Mouse (Mus musculus): Measurements from ENCODE around the gene Glra1. TPM values are rescaled to one million over a fixed set of nuclear protein-coding genes. Genes with fewer than 3 reads are reported as not detected.
A peak's percentile ranks its signal among the peaks of the same experiment; 100 is the strongest.

Gene Glra1
- polyA plus RNA-seq, 1 experiment, result 1.3 TPM

DNA sequence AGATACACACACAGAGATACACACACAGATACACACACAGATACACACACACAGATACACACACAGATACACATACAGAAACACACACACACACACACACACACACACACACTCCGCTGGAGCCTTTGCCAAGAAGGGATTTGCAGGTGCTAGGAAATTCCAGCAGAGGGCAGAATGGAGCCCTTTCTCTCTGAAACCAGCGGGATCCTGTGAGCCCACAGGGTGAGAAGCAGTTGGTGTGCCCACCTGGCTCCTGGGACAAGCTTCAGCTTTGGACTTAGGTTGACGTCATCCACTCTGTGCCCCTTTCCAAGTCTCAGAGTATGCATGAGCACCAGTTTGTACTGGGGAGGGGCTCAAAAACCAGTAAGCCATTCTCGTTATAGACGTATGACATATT, 96.6 kb downstream of the Glra1 start:
- TF ChIP-seq POLR2A (IDR thresholded peaks at IDR 0.05; ENCODE audit: borderline replicate concordance, extremely low read depth, insufficient read depth, insufficient read length, poor library complexity, severe bottlenecking) (no peak), CTCF (IDR thresholded peaks at IDR 0.05; ENCODE audit: borderline replicate concordance, extremely low read depth, insufficient read depth, insufficient read length) (peak; percentile 61)
- DNase-seq (ENCODE audit: low read depth), result peak; percentile 50

DNA sequence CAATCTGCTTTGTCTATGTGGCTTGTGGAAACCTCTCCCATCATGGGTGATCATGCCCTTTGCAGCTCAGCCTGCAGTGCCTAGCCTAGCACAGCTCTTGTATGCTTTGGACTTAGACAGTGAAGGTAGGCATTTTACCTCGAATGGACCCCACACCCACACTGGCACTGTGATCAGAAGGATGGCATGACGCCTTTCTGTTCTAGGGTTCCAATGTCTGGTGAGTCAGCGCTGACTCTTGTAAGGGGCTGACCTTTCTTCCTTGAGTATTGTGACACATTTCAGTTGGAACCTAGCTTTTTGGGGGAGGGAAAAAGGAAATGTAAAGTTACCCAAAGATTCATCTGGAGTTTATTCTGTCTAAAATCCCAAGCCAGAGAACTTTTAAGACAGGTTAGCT, 102.5 kb downstream of the Glra1 start:
- TF ChIP-seq CTCF (IDR thresholded peaks at IDR 0.05; ENCODE audit: borderline replicate concordance, extremely low read depth, insufficient read depth, insufficient read length) (no peak), POLR2A (IDR thresholded peaks at IDR 0.05; ENCODE audit: borderline replicate concordance, extremely low read depth, insufficient read depth, insufficient read length, poor library complexity, severe bottlenecking) (no peak)
- DNase-seq (ENCODE audit: low read depth), result no peak

DNA sequence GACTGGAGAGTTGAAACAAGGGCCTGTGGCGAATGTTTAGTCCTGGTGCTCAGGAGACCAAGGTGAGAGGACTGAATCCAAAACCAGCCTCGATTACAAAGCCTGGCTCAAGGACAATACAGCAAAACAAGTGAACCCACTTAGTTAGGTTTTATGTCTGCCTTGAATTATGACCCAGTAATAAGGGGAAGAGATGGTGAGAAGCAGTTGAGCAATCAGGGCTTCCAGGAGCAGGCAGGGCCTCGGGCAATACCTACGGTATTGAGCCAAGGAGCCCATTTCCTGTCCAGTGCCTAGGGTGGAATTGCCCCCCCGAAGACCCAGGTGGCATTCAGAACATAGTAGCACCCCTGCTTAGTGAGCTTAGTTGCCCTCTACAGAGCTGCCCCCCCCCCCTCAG, 105.1 kb downstream of the Glra1 start:
- TF ChIP-seq CTCF (IDR thresholded peaks at IDR 0.05; ENCODE audit: borderline replicate concordance, extremely low read depth, insufficient read depth, insufficient read length), result no peak
- no peak for TF ChIP-seq POLR2A (IDR thresholded peaks at IDR 0.05; ENCODE audit: borderline replicate concordance, extremely low read depth, insufficient read depth, insufficient read length, poor library complexity, severe bottlenecking)
- DNase-seq (ENCODE audit: low read depth), result no peak

GRCm38 (mm10) chr11:55501955-55502531, 106.0 kb downstream of the Glra1 start:
- no peak for DNase-seq (ENCODE audit: low read depth)
- TF ChIP-seq CTCF (IDR thresholded peaks at IDR 0.05; ENCODE audit: borderline replicate concordance, extremely low read depth, insufficient read depth, insufficient read length) (no peak), POLR2A (IDR thresholded peaks at IDR 0.05; ENCODE audit: borderline replicate concordance, extremely low read depth, insufficient read depth, insufficient read length, poor library complexity, severe bottlenecking) (no peak)

DNA sequence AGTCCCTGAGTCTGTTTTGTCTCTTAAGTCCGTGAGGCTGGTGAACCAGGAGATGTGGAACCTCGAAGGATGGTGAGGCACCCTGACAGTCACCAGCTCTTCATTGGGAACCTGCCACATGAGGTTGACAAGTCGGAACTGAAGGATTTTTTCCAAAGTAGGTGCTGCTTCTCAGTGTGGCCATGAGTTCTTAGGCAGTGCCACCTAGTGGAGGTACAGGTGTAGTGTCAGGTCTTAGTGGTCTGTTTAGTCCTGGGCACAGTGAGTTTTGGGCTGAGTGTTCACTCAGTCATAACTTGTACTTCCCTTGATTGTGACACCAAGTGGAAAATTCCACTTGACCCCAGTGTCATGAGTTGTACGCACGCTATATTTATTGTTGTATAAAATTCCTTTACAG, 110.1 kb downstream of the Glra1 start:
- DNase-seq (ENCODE audit: low read depth), result peak; percentile 73
- no peak for TF ChIP-seq POLR2A (IDR thresholded peaks at IDR 0.05; ENCODE audit: borderline replicate concordance, extremely low read depth, insufficient read depth, insufficient read length, poor library complexity, severe bottlenecking)
- TF ChIP-seq CTCF (IDR thresholded peaks at IDR 0.05; ENCODE audit: borderline replicate concordance, extremely low read depth, insufficient read depth, insufficient read length), result peak; percentile 75; the same call in 1 of the 2 replicates

- TF ChIP-seq CTCF (IDR thresholded peaks at IDR 0.05; ENCODE audit: borderline replicate concordance, extremely low read depth, insufficient read depth, insufficient read length) (no peak), POLR2A (IDR thresholded peaks at IDR 0.05; ENCODE audit: borderline replicate concordance, extremely low read depth, insufficient read depth, insufficient read length, poor library complexity, severe bottlenecking) (no peak)
- DNase-seq (ENCODE audit: low read depth), result no peak
Observed at GRCm38 (mm10) chr11:55496158-55496557, 111.8 kb downstream of the Glra1 start.

DNA sequence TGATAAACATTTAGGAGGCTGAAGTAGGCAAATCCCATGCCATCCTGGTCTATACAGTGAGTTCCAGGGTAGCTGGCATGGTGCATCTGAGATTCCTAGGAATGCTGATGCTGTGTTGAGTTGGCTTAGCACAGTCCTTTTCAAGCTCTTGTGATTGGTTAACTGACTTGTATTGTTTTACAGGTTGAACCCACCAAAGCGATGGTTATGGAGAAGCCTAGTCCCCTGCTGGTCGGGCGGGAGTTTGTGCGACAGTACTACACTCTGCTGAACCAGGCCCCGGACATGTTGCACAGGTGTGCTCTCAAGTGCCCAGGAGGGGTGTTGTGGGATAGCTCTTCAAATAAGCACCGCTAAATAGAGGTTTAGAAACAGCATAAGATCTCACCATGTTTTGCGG, 122.6 kb downstream of the Glra1 start:
- TF ChIP-seq POLR2A (IDR thresholded peaks at IDR 0.05; ENCODE audit: borderline replicate concordance, extremely low read depth, insufficient read depth, insufficient read length, poor library complexity, severe bottlenecking) (no peak), CTCF (IDR thresholded peaks at IDR 0.05; ENCODE audit: borderline replicate concordance, extremely low read depth, insufficient read depth, insufficient read length) (no peak)
- no peak for DNase-seq (ENCODE audit: low read depth)

DNA sequence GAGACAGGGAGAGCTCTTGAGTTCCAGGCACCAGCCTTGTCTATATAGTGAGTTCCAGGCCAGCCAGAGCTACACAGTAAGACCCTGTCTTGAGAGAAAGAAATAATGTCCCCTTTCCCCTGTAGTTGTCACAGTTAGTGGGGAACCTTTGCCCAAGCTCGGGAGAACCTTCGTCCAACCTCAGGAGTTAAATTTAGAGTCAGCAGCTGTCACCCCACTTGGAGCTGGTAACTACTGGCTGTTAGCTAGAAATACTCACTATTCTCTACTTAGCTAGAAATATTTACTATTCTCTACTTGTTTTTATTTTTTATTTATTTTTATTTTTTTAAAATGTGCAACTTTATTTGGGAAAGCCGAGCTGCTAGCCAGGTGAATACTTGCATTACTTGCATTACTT, 134.8 kb downstream of the Glra1 start:
- TF ChIP-seq CTCF (IDR thresholded peaks at IDR 0.05; ENCODE audit: borderline replicate concordance, extremely low read depth, insufficient read depth, insufficient read length) (no peak), POLR2A (IDR thresholded peaks at IDR 0.05; ENCODE audit: borderline replicate concordance, extremely low read depth, insufficient read depth, insufficient read length, poor library complexity, severe bottlenecking) (no peak)

DNA sequence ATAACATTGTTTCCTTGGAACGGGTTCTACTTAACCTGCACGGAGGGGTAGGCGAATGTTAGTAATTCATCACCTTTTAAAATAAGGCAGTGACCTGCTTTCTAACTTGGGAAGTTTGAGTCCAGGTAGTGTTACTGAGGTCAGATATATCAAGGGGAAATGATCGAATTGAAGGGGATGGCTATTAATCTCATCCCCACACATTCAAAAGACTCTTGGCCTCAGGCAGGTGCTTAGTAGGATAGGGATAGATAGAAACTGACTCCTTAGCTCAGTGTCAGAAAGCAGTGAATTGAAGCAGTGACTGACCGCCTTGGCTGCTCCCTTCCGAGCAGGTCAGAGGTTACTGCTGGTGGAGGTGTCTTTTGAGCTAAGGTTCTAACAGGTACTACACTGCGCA, 136.5 kb downstream of the Glra1 start:
- no peak for DNase-seq (ENCODE audit: low read depth)
- no peak for TF ChIP-seq POLR2A (IDR thresholded peaks at IDR 0.05; ENCODE audit: borderline replicate concordance, extremely low read depth, insufficient read depth, insufficient read length, poor library complexity, severe bottlenecking)
- no peak for TF ChIP-seq CTCF (IDR thresholded peaks at IDR 0.05; ENCODE audit: borderline replicate concordance, extremely low read depth, insufficient read depth, insufficient read length)

More for the DNA sequence above, 134.8 kb downstream of the Glra1 start:
- DNase-seq (ENCODE audit: low read depth), result no peak

- no peak for TF ChIP-seq POLR2A (IDR thresholded peaks at IDR 0.05; ENCODE audit: borderline replicate concordance, extremely low read depth, insufficient read depth, insufficient read length, poor library complexity, severe bottlenecking)
- TF ChIP-seq CTCF (IDR thresholded peaks at IDR 0.05; ENCODE audit: borderline replicate concordance, extremely low read depth, insufficient read depth, insufficient read length), result no peak
- DNase-seq (ENCODE audit: low read depth), result no peak
Observed at GRCm38 (mm10) chr11:55470761-55471160, 137.2 kb downstream of the Glra1 start.

GRCm38 (mm10) chr11:55469923-55470691, 137.9 kb downstream of the Glra1 start:
- peak; percentile 47 for DNase-seq (ENCODE audit: low read depth)
- TF ChIP-seq CTCF (IDR thresholded peaks at IDR 0.05; ENCODE audit: borderline replicate concordance, extremely low read depth, insufficient read depth, insufficient read length), result no peak
- TF ChIP-seq POLR2A (IDR thresholded peaks at IDR 0.05; ENCODE audit: borderline replicate concordance, extremely low read depth, insufficient read depth, insufficient read length, poor library complexity, severe bottlenecking), result no peak
